Mouse (Mus musculus) heart, embryonic 13.5 days (tissue): ENCODE data around the gene Lgals2. TPM values are rescaled to one million over a fixed set of nuclear protein-coding genes. Genes with fewer than 3 reads are reported as not detected.

Experiments
- ATAC-seq: fragments of 200-750 bp; cut with Nextera tagmentation; 2 replicates; pipeline ENCODE4 v1.8.0; 2017; ENCODE audit warnings: moderate TSS enrichment; ENCODE audit not compliant: insufficient number of reproducible peaks, low FRiP score, low TSS enrichment; ENCODE audit errors: extremely low read depth
- H3K27ac ChIP-seq: fragments of 300-500 bp; sonication (generic); replicated peaks from 2 replicates; pipeline ENCODE4 v1.5.1; 2015; ENCODE audit warnings: moderate library complexity, mild to moderate bottlenecking, inconsistent platforms
- H3K27me3 ChIP-seq: fragments of 300-500 bp; sonication (generic); replicated peaks from 2 replicates; pipeline ENCODE4 v1.6.1; 2015; ENCODE audit warnings: mild to moderate bottlenecking, inconsistent platforms
- H3K36me3 ChIP-seq: fragments of 300-500 bp; sonication (generic); 2 replicates; pipeline ENCODE4 v1.6.1; 2015; ENCODE audit warnings: mild to moderate bottlenecking, inconsistent platforms
- H3K4me1 ChIP-seq: fragments of 300-500 bp; sonication (generic); 2 replicates; pipeline ENCODE4 v1.6.1; 2015; ENCODE audit warnings: inconsistent platforms
- H3K4me2 ChIP-seq: fragments of 300-500 bp; sonication (generic); 2 replicates; pipeline ENCODE4 v1.6.1; 2015; ENCODE audit warnings: inconsistent platforms, mild to moderate bottlenecking, moderate library complexity
- H3K4me3 ChIP-seq: fragments of 300-500 bp; sonication (generic); 2 replicates; pipeline ENCODE4 v1.5.1; 2015; ENCODE audit warnings: moderate library complexity, mild to moderate bottlenecking, inconsistent platforms
- H3K9ac ChIP-seq: fragments of 300-500 bp; sonication (generic); 2 replicates; pipeline ENCODE4 v1.6.1; 2015; ENCODE audit warnings: inconsistent platforms, mild to moderate bottlenecking, moderate library complexity
- H3K9me3 ChIP-seq: fragments of 300-500 bp; sonication (generic); 2 replicates; pipeline ENCODE4 v1.6.1; 2016; ENCODE audit warnings: inconsistent platforms
- WGBS: fragments of 180-500 bp; shearing (Covaris S2); methylation state at CpG from one replicate; pipeline ENCODE4 v1.1.7; 2015; ENCODE audit warnings: mixed read lengths; 5-methylcytosine and 5-hydroxymethylcytosine counted together
- polyA plus RNA-seq: library from polyadenylated mRNA; unstranded; fragments of >200 nt; fragmentation: Nextera tagmentation; extraction: Ambion mirVana; gene quantifications from 2 replicates; pipeline ENCODE4 v1.2.1, GENCODE M21; 2015

Gene Lgals2
- polyA plus RNA-seq, 1 experiment from 2014 or later, result not detected

- WGBS, result 34% methylated on average over 21 of the region's 21 CpGs
- Histone ChIP-seq H3K4me2 (peak overlapping the region; percentile 86), H3K9ac (peak overlapping the region; percentile 94), H3K36me3 (peaks cover 23% of the 10 kb centered on the region), H3K4me1 (peaks cover 82% of the 10 kb centered on the region), H3K27ac (peak overlapping the region; percentile 96), H3K4me3 (peak overlapping the region; percentile 81), H3K9me3 (no peaks in the 10 kb centered on the region), H3K27me3 (peaks cover 21% of the 10 kb centered on the region; the same call in 1 of the 2 replicates)
- no peak for ATAC-seq
These were observed 11.5 kb downstream of the Lgals2 start for GRCm38 (mm10) chr15:78843581-78844469.

GRCm38 (mm10) chr15:78842371-78843163, 12.8 kb downstream of the Lgals2 start, which contains the start of gene Cdc42ep1:
Cdc42ep1 (plus strand) TSS chr15:78842624.
- peak within 1 kb of the TSS; percentile 86 for H3K4me2 ChIP-seq
- H3K27me3 ChIP-seq, result peaks cover 21% of the 10 kb centered on the region; the same call in 1 of the 2 replicates
- peaks cover 13% of the 10 kb centered on the region for H3K36me3 ChIP-seq
- H3K4me1 ChIP-seq, result peaks cover 71% of the 10 kb centered on the region
- WGBS, result under 1% methylated on average over 79 of the region's 86 CpGs
- peak within 1 kb of the TSS; percentile 81 for H3K4me3 ChIP-seq
- ATAC-seq, result peak; percentile 63
- peak within 1 kb of the TSS; percentile 96 for H3K27ac ChIP-seq
- peak within 1 kb of the TSS; percentile 94 for H3K9ac ChIP-seq
- no peaks in the 10 kb centered on the region for H3K9me3 ChIP-seq

GRCm38 (mm10) chr15:78841161-78841790, 14.1 kb downstream of the Lgals2 start:
- Histone ChIP-seq H3K36me3 (peaks cover 3% of the 10 kb centered on the region; the same call in 1 of the 2 replicates), H3K9ac (peak overlapping the region; percentile 40; the same call in 1 of the 2 replicates), H3K4me2 (peak overlapping the region; percentile 86; the same call in 1 of the 2 replicates), H3K27me3 (peaks cover 21% of the 10 kb centered on the region; the same call in 1 of the 2 replicates), H3K9me3 (no peaks in the 10 kb centered on the region), H3K27ac (peak overlapping the region; percentile 20), H3K4me1 (peaks cover 65% of the 10 kb centered on the region), H3K4me3 (no peak overlapping the region)
- 63% methylated on average over 6 of the region's 6 CpGs for WGBS
- no peak for ATAC-seq

GRCm38 (mm10) chr15:78840751-78841150, 14.6 kb downstream of the Lgals2 start:
- H3K27ac ChIP-seq, result peak overlapping the region; percentile 40
- WGBS, result 59% methylated on average over 11 of the region's 11 CpGs

DNA sequence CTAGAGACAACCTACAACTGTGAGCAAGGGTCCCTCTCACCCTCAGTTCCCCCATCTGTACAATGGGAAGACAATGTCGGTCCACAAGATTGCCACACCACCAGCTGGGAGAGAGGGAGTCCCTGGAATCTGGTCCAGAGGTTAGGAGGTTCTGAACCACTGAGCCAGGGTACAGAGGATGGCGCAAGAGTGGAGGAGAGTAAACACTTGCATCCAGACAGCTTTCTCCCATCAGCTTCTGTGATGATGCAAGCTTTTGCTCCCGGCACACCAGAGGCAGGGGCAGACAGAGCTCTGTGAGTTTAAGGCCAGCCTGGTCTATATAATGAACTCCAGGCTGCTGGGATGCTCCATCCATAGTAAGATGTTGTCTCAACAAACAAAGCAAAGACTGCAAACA, 15.1 kb downstream of the Lgals2 start:
- H3K4me1 ChIP-seq, result peaks cover 65% of the 10 kb centered on the region
- no peaks in the 10 kb centered on the region for H3K36me3 ChIP-seq
- no peak overlapping the region for H3K4me2 ChIP-seq
- 57% methylated on average over 3 of the region's 3 CpGs for WGBS
- H3K4me3 ChIP-seq, result no peak overlapping the region
- 0 out of 2 replicates have a peak overlapping the region, but pooled peaks have one; percentile 40 for H3K9ac ChIP-seq
- peaks cover 21% of the 10 kb centered on the region; the same call in 1 of the 2 replicates for H3K27me3 ChIP-seq
- H3K27ac ChIP-seq, result peak overlapping the region; percentile 40
- no peaks in the 10 kb centered on the region for H3K9me3 ChIP-seq
- no peak for ATAC-seq

More at GRCm38 (mm10) chr15:78840751-78841150, 14.6 kb downstream of the Lgals2 start:
- Histone ChIP-seq H3K9me3 (no peaks in the 10 kb centered on the region), H3K9ac (0 out of 2 replicates have a peak overlapping the region, but pooled peaks have one; percentile 40), H3K36me3 (no peaks in the 10 kb centered on the region), H3K4me2 (no peak overlapping the region), H3K4me1 (peaks cover 65% of the 10 kb centered on the region), H3K27me3 (peaks cover 21% of the 10 kb centered on the region; the same call in 1 of the 2 replicates), H3K4me3 (no peak overlapping the region)
- ATAC-seq, result no peak

GRCm38 (mm10) chr15:78839744-78840143, 15.6 kb downstream of the Lgals2 start:
- peak overlapping the region; percentile 30; the same call in 1 of the 2 replicates for H3K9ac ChIP-seq
- peaks cover 65% of the 10 kb centered on the region for H3K4me1 ChIP-seq
- H3K4me2 ChIP-seq, result no peak overlapping the region
- H3K27ac ChIP-seq, result peak overlapping the region; percentile 41; the same call in 1 of the 2 replicates
- no peaks in the 10 kb centered on the region for H3K36me3 ChIP-seq
- no peak overlapping the region for H3K4me3 ChIP-seq
- no peaks in the 10 kb centered on the region for H3K9me3 ChIP-seq
- peaks cover 21% of the 10 kb centered on the region; the same call in 1 of the 2 replicates for H3K27me3 ChIP-seq
- ATAC-seq, result no peak
- 8% methylated on average over 2 of the region's 2 CpGs for WGBS

DNA sequence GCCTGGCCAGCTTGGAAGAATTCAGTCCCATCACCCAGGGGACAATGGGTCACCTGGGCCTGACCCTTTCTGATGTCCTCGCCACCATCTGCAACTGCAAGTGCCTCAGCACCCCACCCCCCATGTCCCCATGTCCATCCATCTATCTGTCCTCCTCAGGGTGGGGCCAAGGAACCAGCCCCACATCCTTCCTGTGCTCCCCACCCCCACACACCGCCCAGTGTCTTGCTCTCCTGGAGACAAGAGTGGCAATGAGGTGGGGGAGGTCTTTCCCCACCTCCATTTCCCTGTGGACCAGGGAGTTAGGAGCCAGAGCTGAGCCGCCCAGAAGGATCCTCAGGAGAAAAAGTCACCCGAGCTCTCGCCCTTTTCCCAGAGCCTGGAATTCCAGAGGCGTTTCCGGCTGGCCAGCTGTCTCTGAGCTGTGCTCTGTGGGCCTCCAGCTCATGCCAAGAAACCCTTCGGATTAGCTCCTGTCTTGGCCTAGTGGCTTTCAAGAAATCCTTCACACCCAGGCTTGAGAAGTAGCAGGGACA, 19.2 kb downstream of the Lgals2 start:
- no peak overlapping the region for H3K4me3 ChIP-seq
- no peak for ATAC-seq
- H3K9me3 ChIP-seq, result no peaks in the 10 kb centered on the region
- no peak overlapping the region for H3K4me2 ChIP-seq
- H3K9ac ChIP-seq, result peak overlapping the region; percentile 12
- peaks cover 10% of the 10 kb centered on the region; the same call in 1 of the 2 replicates for H3K27me3 ChIP-seq
- no peaks in the 10 kb centered on the region for H3K36me3 ChIP-seq
- H3K27ac ChIP-seq, result peak overlapping the region; percentile 95
- 30% methylated on average over 8 of the region's 8 CpGs for WGBS
- peaks cover 72% of the 10 kb centered on the region for H3K4me1 ChIP-seq

DNA sequence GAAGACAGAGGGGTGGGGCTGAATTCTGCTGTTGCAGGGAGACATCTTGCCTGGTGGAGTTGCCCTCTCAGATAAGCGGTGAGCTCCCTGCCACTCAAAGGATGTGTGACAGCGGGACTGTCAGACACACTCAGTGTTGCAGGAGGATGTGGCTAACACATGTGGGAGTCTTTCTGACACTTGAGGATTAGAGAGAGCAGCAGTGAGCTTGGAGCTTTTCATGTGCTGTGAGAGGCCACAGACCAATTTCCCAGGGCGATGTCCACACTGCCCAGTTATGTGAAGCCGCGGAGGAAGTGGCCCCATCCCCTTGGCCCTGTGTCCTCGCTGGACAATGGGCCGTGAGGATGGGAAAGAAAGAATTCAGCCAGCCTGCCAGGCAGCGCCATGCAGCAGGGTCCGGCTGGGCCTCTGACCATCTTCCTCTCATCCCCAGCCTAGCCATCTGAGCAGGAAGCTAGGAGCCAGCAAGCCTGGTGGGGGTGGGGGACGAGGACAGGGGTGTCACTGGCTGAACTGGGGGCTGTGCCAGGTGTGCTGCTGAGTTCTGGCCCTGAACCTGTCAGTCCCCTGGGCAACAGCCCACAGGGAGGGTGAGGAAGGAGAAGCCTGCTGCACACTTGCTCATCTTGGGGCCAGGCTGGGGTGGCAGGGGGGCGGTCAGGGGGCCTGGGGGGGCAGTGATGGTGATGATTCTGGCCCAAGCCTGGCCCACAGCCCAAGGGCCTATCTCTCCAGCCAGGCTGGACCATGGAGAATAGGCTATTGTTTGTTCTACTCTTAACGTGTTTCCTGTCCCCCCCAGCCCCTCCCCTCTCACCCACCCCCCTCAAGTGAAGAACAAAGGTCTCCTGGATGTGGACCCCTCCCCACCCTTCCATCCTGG, 19.9 kb downstream of the Lgals2 start:
- peak overlapping the region; percentile 16; the same call in 1 of the 2 replicates for H3K4me2 ChIP-seq
- peak overlapping the region; percentile 63 for H3K9ac ChIP-seq
- 0 out of 2 replicates have a peak, but pooled peaks cover 3% of the 10 kb centered on the region for H3K27me3 ChIP-seq
- no peak overlapping the region for H3K4me3 ChIP-seq
- ATAC-seq, result 0 out of 2 replicates have a peak, but pooled peaks have one; percentile 6
- H3K36me3 ChIP-seq, result no peaks in the 10 kb centered on the region
- H3K4me1 ChIP-seq, result peaks cover 69% of the 10 kb centered on the region
- H3K27ac ChIP-seq, result peak overlapping the region; percentile 95
- 10% methylated on average over 11 of the region's 12 CpGs for WGBS
- no peaks in the 10 kb centered on the region for H3K9me3 ChIP-seq

DNA sequence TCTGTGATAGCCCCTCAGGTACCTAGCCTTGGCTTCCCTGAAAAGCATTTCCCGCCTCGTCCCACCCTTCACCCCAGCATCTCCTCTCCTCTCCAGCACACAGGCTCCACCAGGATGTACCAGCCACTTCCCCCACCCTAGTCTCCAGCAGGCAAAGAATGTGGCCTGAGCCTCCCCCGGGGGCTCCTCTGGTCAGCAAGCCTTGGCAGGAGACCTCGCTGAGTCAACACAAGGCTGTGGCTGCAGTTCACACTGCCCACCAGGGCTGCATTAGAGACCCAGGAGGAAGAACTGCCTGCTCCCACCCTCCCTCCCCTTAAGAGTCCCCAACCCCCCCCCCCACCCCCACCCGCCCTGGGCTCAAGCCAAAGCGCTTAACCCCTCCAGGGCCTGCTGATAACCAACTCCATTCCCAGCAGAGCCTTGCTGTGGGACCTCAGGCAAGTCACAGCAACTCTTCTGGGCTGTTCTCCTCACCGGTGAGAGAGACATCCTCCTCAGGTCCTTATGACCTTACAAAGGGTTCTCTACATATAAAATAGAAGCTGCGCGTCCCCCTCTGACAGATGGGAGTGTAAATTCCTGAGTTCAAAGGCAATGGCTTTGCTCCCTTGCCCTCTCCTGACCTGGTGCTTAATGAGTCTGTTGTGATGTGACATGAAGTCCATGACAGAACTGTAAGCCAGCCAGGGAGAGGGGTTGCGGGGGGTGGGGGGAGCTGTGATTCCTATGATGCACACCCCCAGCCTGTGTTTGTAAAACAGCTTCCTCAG, 20.9 kb downstream of the Lgals2 start:
- 0 out of 2 replicates have a peak, but pooled peaks have one; percentile 24 for ATAC-seq

More for the DNA sequence above, 20.9 kb downstream of the Lgals2 start:
- Histone ChIP-seq H3K9ac (0 out of 2 replicates have a peak overlapping the region, but pooled peaks have one; percentile 33), H3K27ac (peak overlapping the region; percentile 95), H3K9me3 (no peaks in the 10 kb centered on the region), H3K4me2 (no peak overlapping the region), H3K4me1 (peaks cover 59% of the 10 kb centered on the region), H3K27me3 (no peaks in the 10 kb centered on the region), H3K36me3 (no peaks in the 10 kb centered on the region), H3K4me3 (no peak overlapping the region)
- WGBS, result 21% methylated on average over 10 of the region's 10 CpGs
